Mouse (Mus musculus) testis, adult 10 weeks (tissue): ENCODE measurements around the gene Nub1. TPM values are rescaled to one million over a fixed set of nuclear protein-coding genes. Genes with fewer than 3 reads are reported as not detected.

Source experiments
- polyA plus RNA-seq: library from polyadenylated mRNA; stranded (reverse); fragments of 350-450 nt; fragmentation: Illumina TruSeq; extraction: RNeasy Lipid Tissue Mini Kit (QIAGEN cat#74804); gene quantifications from one replicate; pipeline ENCODE4 v1.2.3, GENCODE M21; 2014; ENCODE audit warnings: low read depth, low replicate concordance

The Nub1 gene
- polyA plus RNA-seq = 51.6 TPM

DNA sequence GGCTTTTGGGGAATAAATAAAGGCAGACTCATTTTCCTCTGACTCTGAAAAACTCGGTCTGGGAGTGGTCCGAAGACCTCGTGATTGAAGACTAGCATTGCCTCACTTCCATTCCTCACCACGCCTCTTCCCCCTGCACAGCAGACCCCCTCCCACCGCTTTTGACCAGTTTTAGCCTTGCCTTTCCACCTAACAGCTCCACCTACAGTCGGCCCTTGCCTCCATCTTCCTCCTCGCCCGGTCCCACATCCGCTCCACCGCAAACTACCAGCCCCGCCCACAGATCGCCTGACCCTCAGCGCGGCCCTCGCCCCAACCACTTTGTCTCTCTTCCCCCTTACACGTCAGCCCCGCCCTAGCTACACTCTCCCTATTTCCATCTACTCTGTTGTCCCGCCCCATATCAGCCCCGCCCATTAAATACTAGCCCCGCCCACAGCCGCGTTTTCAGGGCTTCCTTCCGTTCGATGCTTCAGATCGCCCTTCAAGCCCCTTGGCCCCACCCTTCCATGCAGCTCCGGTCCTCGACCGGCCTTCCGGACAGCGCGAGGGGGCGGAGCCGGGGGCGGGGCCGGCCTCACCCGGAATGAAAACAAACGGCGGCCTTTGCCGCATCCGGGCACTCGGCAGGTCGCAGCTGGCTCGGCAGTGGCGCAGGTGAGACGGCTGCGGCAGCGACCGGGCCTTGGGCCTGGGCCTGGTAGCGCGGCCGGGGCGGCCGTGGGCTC, at the start of gene Nub1:
TSS of gene Nub1 (plus strand) at position 167 of the 728 bp plus-strand sequence.

GRCm38 (mm10) chr5:24730488-24730871, 45.1 kb downstream of the Nub1 start, which contains the start of gene Wdr86:
TSS of gene Wdr86 (minus strand) at chr5:24730727.

DNA sequence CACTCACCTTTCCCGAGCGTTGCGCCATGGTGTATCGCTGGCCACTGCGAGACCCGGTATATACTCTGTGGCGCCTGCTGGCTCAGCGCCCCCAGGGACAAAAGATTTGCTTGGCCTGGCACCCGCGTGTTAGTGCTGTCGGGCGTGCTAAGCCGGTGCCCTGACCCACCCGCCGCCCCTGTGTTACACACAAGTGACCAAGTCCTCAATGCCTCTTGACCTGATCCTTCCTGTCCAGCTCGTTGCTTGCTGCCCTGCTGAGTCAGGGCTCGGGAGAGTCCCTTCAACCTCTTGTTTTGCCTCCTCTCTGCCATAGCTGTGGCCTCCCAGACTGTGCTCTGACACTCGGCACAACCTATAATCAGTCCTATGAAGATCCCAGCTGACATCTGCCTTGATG, 72.5 kb downstream of the Nub1 start, which contains the start of gene Crygn:
TSS of gene Crygn (minus strand) at position 193 of the 400 bp plus-strand sequence.

Other genes starting within 250 kb of the Nub1 start
- gene Fastk, start 240.2 kb upstream of the Nub1 start, polyA plus RNA-seq = 4.1 TPM
- gene Tmub1, start 237.7 kb upstream of the Nub1 start, polyA plus RNA-seq = 0.14 TPM
- 1.8 TPM for gene Agap3, start 233.4 kb upstream of the Nub1 start, polyA plus RNA-seq
- gene Gbx1, start 158.3 kb upstream of the Nub1 start, polyA plus RNA-seq = 0.07 TPM
- gene Asb10, start 144.6 kb upstream of the Nub1 start, polyA plus RNA-seq = not detected
- gene 4931409K22Rik, start 128.7 kb upstream of the Nub1 start, polyA plus RNA-seq = 88.2 TPM
- gene Abcf2, start 108.1 kb upstream of the Nub1 start, polyA plus RNA-seq = 67.3 TPM
- 0.48 TPM for gene Chpf2, start 98.8 kb upstream of the Nub1 start, polyA plus RNA-seq
- 1.3 TPM for gene Smarcd3, start 61.1 kb upstream of the Nub1 start, polyA plus RNA-seq
- 0.08 TPM for gene Wdr86, start 45.2 kb downstream of the Nub1 start, polyA plus RNA-seq
- gene Crygn, start 72.5 kb downstream of the Nub1 start, polyA plus RNA-seq = not detected
- gene Rheb, start 157.1 kb downstream of the Nub1 start, polyA plus RNA-seq = 87.5 TPM